Mouse (Mus musculus) embryonic facial prominence, embryonic 10.5 days (tissue): ENCODE results near the gene Ripor2. TPM values are rescaled to one million over a fixed set of nuclear protein-coding genes. Genes with fewer than 3 reads are reported as not detected.
A peak's percentile ranks its signal among the peaks of the same experiment; 100 is the strongest.

ENCODE experiments used
- DNase-seq: peaks from one replicate; pipeline ENCODE4 v3.0.0-alpha.2; 2017; ENCODE audit warnings: low spot score
- H3K27ac ChIP-seq: fragments of 300-500 bp; sonication (generic); replicated peaks from 2 replicates; pipeline ENCODE4 v1.5.1; 2016; ENCODE audit warnings: mild to moderate bottlenecking
- H3K27me3 ChIP-seq: fragments of 300-500 bp; sonication (generic); replicated peaks from 2 replicates; pipeline ENCODE4 v1.6.1; 2016; ENCODE audit warnings: low read depth, mild to moderate bottlenecking; ENCODE audit not compliant: poor library complexity, severe bottlenecking
- H3K36me3 ChIP-seq: fragments of 300-500 bp; sonication (generic); replicated peaks from 2 replicates; pipeline ENCODE4 v1.6.1; 2016; ENCODE audit warnings: mild to moderate bottlenecking, moderate library complexity
- H3K4me1 ChIP-seq: fragments of 300-500 bp; sonication (generic); 2 replicates; pipeline ENCODE4 v1.6.1; 2016
- H3K4me3 ChIP-seq: fragments of 300-500 bp; sonication (generic); 2 replicates; pipeline ENCODE4 v1.5.1; 2016; ENCODE audit warnings: mild to moderate bottlenecking, moderate library complexity
- H3K9me3 ChIP-seq: fragments of 300-500 bp; sonication (generic); 2 replicates; pipeline ENCODE4 v1.6.1; 2016; ENCODE audit warnings: mild to moderate bottlenecking
- WGBS: fragments of 180-500 bp; shearing (Covaris S2); methylation state at CpG from one replicate; pipeline ENCODE4 v1.1.7; 2016; 5-methylcytosine and 5-hydroxymethylcytosine counted together
- polyA plus RNA-seq: library from polyadenylated mRNA; unstranded; fragments of >200 nt; fragmentation: Nextera tagmentation; extraction: Ambion mirVana; gene quantifications from 2 replicates; pipeline ENCODE4 v1.2.1, GENCODE M21; 2016

Ripor2 gene
- polyA plus RNA-seq, 1 experiment from 2014 or later: 2.6 TPM

GRCm38 (mm10) chr13:24610883-24611282 is 28.9 kb downstream of the Ripor2 start:
- no peak for DNase-seq
- Histone ChIP-seq H3K27ac (no peak overlapping the region), H3K27me3 (no peaks in the 10 kb centered on the region), H3K4me3 (no peak overlapping the region), H3K9me3 (no peaks in the 10 kb centered on the region), H3K4me1 (peaks cover 15% of the 10 kb centered on the region), H3K36me3 (no peaks in the 10 kb centered on the region)
- 88% methylated on average over 5 of the region's 5 CpGs for WGBS

- DNase-seq: no peak
Measured at GRCm38 (mm10) chr13:24613031-24613430, 31.0 kb downstream of the Ripor2 start.

DNA sequence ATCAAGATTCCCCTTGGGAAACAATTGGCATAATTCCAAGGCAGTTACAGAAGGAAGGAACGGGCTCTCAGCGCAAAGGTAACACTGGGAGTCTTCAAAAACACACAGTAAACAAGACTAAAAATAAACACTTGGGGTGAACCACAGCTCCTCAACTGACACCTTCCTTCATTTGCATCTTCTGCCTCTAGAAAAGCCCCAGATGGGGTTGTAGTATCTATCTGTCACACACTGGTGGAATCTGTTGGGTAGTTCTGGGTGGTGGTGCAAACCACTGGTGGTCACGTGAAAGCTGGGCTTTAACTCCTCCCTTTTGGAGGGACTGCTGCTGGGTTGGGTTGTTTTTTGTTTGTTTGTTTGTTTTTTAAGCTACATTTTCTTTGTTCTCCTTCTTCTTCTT is 31.4 kb downstream of the Ripor2 start:
- H3K4me3 ChIP-seq: no peak overlapping the region
- no peak for DNase-seq
- no peaks in the 10 kb centered on the region for H3K27me3 ChIP-seq
- H3K4me1 ChIP-seq: peaks cover 21% of the 10 kb centered on the region
- no peaks in the 10 kb centered on the region for H3K9me3 ChIP-seq
- WGBS: 88% methylated on average over 3 of the region's 3 CpGs
- no peak overlapping the region for H3K27ac ChIP-seq
- H3K36me3 ChIP-seq: no peaks in the 10 kb centered on the region

More at GRCm38 (mm10) chr13:24613031-24613430, 31.0 kb downstream of the Ripor2 start:
- Histone ChIP-seq H3K4me1 (peaks cover 21% of the 10 kb centered on the region), H3K27ac (no peak overlapping the region), H3K36me3 (no peaks in the 10 kb centered on the region), H3K9me3 (no peaks in the 10 kb centered on the region), H3K4me3 (no peak overlapping the region), H3K27me3 (no peaks in the 10 kb centered on the region)
- 78% methylated on average over 6 of the region's 6 CpGs for WGBS

DNA sequence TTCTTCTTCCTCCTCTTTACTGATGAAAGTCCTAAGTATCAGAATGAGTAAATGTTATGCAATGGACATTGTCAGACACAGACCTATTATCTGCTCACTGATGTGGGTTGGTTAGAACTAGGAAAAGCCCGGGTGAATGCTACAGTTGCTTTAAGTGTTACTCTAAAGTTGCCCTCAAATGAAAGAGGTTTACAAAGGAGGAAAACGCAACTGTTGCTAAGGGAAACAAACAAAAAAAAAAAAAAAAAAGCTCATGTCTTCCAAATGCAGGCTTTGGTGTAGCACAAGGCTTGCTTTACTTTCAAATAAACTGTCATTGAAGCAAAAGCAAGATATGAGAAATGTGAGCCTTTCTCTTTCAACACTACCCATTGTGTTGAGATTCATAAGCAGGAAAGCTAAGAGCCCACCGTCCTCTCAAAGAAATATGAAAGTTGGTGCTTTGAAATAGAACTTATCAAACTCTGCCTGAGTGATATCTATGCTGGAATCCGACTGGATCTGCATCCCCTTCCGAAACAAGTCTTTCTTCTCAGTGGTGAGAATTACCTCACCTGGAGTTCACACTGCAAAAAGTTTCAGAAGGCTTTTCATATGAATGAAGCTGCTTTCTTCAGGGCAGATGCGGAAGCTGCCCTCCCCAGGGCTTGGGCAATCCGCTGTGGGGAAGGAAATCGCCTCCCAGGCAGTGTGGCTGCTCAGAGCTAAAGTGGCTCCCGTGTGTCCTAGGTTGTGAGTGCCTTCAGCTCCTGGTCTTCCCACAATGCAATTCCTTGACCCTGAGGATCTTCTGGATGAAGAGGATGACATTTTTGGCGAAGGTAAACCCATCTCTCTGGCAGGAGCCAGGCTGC is 32.2 kb downstream of the Ripor2 start:
- no peak for DNase-seq
- 59% methylated on average over 10 of the region's 10 CpGs for WGBS
- Histone ChIP-seq H3K27me3 (no peaks in the 10 kb centered on the region), H3K4me1 (peaks cover 21% of the 10 kb centered on the region), H3K27ac (no peak overlapping the region), H3K36me3 (no peaks in the 10 kb centered on the region), H3K9me3 (no peaks in the 10 kb centered on the region), H3K4me3 (no peak overlapping the region)

DNA sequence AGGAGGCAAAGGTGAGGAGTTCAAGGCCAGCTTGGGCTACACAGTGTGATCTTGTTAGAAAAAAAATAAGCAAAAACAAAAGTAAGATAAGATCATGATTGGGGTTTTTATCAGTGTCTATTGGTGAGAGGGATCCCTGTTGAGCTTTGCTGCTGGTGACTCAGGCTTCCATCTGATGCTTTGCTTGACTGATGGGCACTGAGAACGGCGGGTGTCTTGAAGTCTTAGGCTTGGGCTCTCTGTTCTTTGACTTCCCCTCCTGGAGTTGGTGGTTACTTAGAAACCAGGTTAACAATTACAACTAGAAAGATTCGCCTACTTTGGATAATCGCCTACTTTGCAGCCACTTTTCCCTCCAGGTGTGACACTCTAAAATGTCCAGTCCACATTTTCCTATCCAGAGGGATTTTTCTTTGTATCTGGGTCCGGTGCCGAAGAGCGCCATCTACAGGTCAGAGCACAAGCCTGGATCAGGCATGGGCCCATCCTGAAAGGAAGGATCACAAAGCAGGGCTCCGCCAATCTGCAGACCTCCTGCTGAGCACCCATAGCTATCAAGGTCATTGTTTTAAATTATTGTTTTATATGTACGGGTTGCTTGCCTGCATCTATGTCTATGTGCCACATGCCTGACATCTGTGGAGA is 34.1 kb downstream of the Ripor2 start:
- H3K27me3 ChIP-seq: no peaks in the 10 kb centered on the region
- WGBS: 55% methylated on average over 9 of the region's 9 CpGs
- peaks cover 28% of the 10 kb centered on the region for H3K4me1 ChIP-seq
- H3K36me3 ChIP-seq: no peaks in the 10 kb centered on the region
- H3K4me3 ChIP-seq: no peak overlapping the region
- no peak overlapping the region for H3K27ac ChIP-seq
- peak; percentile 44 for DNase-seq
- no peaks in the 10 kb centered on the region for H3K9me3 ChIP-seq

- 90% methylated on average over 8 of the region's 8 CpGs for WGBS
- DNase-seq: no peak
- H3K27ac ChIP-seq: no peak overlapping the region
- no peaks in the 10 kb centered on the region for H3K9me3 ChIP-seq
- H3K27me3 ChIP-seq: no peaks in the 10 kb centered on the region
- no peaks in the 10 kb centered on the region for H3K36me3 ChIP-seq
- peaks cover 28% of the 10 kb centered on the region for H3K4me1 ChIP-seq
- H3K4me3 ChIP-seq: no peak overlapping the region
Measured at GRCm38 (mm10) chr13:24616645-24617044, 34.7 kb downstream of the Ripor2 start.

GRCm38 (mm10) chr13:24617076-24617798 is 35.2 kb downstream of the Ripor2 start:
- no peaks in the 10 kb centered on the region for H3K27me3 ChIP-seq
- H3K9me3 ChIP-seq: no peaks in the 10 kb centered on the region
- 64% methylated on average over 6 of the region's 6 CpGs for WGBS
- H3K4me1 ChIP-seq: peaks cover 28% of the 10 kb centered on the region
- H3K4me3 ChIP-seq: no peak overlapping the region
- no peak for DNase-seq
- H3K36me3 ChIP-seq: no peaks in the 10 kb centered on the region
- H3K27ac ChIP-seq: peak overlapping the region; percentile 11; the same call in 1 of the 2 replicates

DNA sequence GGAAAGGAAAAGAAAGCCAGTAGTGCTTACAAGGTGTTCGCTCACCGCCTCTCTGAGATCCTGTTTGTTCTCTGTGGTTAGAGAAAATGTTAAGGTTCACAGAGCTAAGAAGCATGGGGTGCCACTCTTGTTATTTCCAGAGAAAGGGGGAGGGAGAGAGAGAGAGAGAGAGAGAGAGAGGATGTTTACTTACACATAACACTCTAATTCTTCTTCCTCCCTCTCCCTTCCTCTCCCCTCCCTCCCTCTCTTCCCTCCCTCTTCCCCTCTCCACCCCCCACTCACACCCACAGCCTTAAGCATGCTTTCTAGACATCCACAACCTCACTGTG is 35.8 kb downstream of the Ripor2 start:
- no peak overlapping the region for H3K4me3 ChIP-seq
- DNase-seq: no peak
- H3K27ac ChIP-seq: peak overlapping the region; percentile 11; the same call in 1 of the 2 replicates
- no peaks in the 10 kb centered on the region for H3K9me3 ChIP-seq
- 75% methylated on average over 2 of the region's 2 CpGs for WGBS
- no peaks in the 10 kb centered on the region for H3K36me3 ChIP-seq
- H3K4me1 ChIP-seq: peaks cover 25% of the 10 kb centered on the region
- H3K27me3 ChIP-seq: no peaks in the 10 kb centered on the region

GRCm38 (mm10) chr13:24619711-24620110 is 37.7 kb downstream of the Ripor2 start:
- H3K4me1 ChIP-seq: peaks cover 18% of the 10 kb centered on the region
- H3K27ac ChIP-seq: no peak overlapping the region
- no peak for DNase-seq
- no peaks in the 10 kb centered on the region for H3K27me3 ChIP-seq
- no peaks in the 10 kb centered on the region for H3K36me3 ChIP-seq
- no peak overlapping the region for H3K4me3 ChIP-seq
- 100% methylated on average over 1 of the region's 1 CpGs for WGBS
- no peaks in the 10 kb centered on the region for H3K9me3 ChIP-seq

- Histone ChIP-seq H3K4me3 (no peak overlapping the region), H3K27me3 (no peaks in the 10 kb centered on the region), H3K36me3 (no peaks in the 10 kb centered on the region), H3K27ac (no peak overlapping the region; the same call in 1 of the 2 replicates), H3K9me3 (no peaks in the 10 kb centered on the region), H3K4me1 (peaks cover 18% of the 10 kb centered on the region)
- 69% methylated on average over 6 of the region's 6 CpGs for WGBS
- no peak for DNase-seq
Measured at GRCm38 (mm10) chr13:24620439-24620838, 38.5 kb downstream of the Ripor2 start.

DNA sequence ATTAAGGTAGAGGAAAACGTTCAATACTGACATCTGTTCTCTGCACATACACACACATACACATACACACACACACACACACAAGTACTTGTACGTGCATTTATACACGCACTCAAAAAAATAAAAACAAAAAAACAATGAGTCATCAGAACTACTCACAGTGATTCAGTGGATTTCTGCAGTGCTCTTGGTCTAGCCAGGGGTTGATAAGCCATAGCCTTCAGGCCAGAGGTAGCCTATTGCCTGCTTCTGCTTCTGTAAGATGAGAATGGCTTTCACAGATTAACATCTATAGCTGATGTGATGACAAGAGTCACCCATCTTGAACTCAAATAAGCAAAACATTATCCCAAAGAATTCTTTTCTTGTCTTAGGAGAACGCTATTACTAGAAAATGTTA is 41.6 kb downstream of the Ripor2 start:
- H3K27me3 ChIP-seq: no peaks in the 10 kb centered on the region
- H3K4me3 ChIP-seq: no peak overlapping the region
- H3K36me3 ChIP-seq: no peaks in the 10 kb centered on the region
- H3K4me1 ChIP-seq: peaks cover 15% of the 10 kb centered on the region; the same call in 1 of the 2 replicates
- WGBS: 82% methylated on average over 4 of the region's 4 CpGs
- H3K9me3 ChIP-seq: no peaks in the 10 kb centered on the region
- DNase-seq: no peak
- no peak overlapping the region for H3K27ac ChIP-seq

GRCm38 (mm10) chr13:24625071-24625470 is 43.1 kb downstream of the Ripor2 start:
- H3K4me3 ChIP-seq: no peak overlapping the region
- no peak overlapping the region for H3K27ac ChIP-seq
- no peaks in the 10 kb centered on the region for H3K27me3 ChIP-seq
- no peaks in the 10 kb centered on the region for H3K9me3 ChIP-seq
- 76% methylated on average over 5 of the region's 5 CpGs for WGBS
- no peaks in the 10 kb centered on the region for H3K36me3 ChIP-seq
- DNase-seq: no peak
- peaks cover 16% of the 10 kb centered on the region; the same call in 1 of the 2 replicates for H3K4me1 ChIP-seq
